Mouse (Mus musculus) spleen, adult 12 weeks (tissue): ENCODE measurements around the gene Cdh20.

Experiments
- DNase-seq: peaks from one replicate; pipeline ENCODE4 v3.0.0; 2022; ENCODE audit warnings: low spot score

Cdh20 gene

DNA sequence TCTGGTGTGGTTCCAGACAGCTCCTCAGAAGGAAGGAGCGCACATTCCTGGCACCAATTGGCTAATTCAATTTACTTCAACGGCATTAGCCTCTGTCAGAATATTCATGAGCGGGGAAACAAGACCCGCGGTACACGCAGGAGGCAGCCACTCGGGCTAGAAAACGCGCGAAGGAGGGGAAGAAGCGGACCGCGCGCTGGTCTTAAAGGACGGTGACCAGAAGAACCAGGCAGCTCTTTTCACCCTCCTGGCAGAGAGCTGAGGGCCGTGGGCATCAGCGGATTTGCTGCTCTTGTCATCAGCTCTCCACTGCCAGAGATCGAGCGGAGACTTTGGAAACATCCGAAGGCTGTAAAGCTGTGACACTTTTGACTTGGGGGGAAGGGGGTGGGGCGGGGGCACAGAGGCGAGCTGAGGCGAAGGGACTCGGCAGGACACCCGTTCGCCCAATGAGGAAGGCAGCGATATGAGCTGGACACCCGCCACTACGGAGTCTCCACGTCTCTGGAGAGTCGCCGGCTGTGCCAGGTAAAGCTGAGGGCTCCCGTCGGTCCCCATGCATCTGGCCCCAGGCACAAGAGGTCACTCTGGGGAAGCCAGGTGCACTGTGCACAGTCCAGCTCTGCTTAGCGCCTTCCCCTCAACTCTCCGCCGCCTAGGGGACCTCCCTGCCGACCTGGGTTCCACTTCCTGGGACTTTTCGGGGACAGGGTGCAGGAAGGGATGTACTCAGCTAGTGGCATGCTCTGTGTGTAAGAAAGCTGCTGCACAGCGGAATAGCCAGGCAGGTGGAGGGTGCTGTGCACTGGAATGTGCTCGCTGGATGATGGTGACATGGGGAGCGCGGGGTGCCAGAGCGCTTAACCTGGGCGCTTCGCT is at the start of gene Cdh20:
Gene Cdh20 (plus strand): TSS at position 159 of the 879 bp plus-strand sequence.
- DNase-seq: no peak

DNA sequence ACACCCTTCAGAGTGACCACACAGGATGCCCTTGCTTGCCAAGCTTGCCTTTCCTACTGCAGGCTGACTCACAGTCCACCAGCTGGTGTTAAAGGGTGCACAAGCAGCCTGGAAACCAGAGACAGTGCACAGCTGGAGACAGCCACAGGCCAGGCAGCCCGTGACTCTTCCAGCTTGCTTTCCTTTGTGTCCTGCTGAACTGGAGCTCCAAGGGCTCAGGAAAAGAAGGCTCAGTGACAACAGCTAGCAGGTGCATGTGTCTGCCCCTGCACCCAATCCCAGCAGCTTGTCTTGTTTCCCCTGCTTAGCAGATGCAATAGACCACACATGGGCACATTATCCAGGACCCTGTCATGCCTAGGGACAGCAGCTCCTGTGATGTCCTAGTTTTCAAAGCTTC is 21.5 kb upstream of the Cdh20 start:
- DNase-seq: no peak

GRCm38 (mm10) chr1:104747438-104747837 is 20.9 kb upstream of the Cdh20 start:
- DNase-seq: no peak

DNA sequence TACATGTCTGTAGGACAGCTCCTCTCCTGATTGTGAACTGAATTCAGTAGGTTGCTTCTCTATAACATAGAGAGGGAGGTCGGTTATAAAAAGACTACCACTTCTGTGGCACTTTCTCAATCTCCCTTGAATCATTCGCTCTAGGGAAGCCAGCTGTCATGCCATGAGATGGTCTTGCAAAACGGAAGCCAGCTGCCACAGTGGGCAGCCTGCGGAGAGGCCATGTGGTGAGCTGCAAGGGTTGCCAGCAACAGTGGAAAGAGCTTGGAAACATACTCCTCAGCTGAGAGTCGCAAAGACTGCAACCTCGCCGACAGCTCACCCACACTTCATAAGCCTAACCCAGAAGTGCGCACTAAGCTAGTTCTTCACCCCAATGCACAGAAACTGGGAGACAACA is 13.8 kb upstream of the Cdh20 start:
- no peak for DNase-seq

DNA sequence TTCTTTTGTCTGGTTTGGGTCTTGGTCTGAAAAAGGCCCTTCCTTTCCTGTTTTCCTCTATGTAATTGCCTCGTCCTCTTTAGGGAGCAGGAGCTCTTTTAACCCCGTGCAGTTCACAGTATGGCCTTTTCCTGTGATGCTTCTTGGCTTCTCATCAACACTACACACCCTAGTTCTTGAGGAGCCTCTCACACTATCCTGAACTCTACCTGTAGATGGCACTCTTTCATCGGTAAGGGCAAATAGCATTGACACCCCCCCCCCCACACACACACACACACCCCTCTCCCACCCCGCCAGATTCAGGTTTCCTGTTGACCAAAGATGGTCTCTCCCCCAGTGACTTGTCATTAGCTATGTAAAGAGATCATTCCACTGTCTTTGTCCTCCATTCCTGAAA is 12.4 kb upstream of the Cdh20 start:
- DNase-seq: no peak

GRCm38 (mm10) chr1:104769250-104769607 is 900 bp downstream of the Cdh20 start:
- DNase-seq: no peak

DNA sequence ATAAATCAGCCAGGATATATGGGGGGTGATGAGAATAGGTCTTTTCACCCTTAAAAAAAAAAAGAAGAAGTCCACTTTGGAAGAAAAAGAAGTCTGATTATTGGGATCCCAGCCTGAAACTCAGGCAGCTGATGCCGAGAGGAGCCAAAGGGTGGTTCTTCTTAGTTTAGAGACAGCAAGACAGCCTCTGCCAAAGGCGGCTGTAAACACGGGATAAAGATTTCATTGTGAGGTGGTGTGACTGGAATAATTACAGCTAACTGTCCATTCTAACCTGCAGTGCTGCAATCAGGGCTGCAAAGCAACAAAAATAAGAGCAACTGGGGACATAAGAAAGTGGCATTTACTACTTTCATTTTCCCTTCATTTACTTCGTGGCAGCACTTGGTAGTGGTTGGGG is 3.6 kb downstream of the Cdh20 start:
- no peak for DNase-seq

DNA sequence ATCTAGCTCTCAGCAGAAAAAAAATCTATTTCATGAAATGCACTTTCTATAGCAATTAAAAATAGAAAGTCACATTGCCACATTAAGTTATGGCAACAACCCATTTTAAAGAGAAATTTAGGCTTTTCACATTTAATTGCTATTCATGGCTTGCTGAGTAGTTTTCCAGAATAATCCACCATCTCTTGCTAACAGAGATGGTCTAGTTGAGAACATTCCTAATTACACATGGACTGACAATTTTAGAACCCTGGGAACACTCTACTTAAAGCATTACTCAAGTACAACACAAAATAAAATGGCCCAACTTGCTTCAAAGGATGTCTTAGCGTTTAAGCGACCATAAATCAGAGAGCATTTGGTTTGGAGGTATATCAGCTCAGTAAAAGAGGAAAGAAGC is 4.9 kb downstream of the Cdh20 start:
- DNase-seq: no peak

DNA sequence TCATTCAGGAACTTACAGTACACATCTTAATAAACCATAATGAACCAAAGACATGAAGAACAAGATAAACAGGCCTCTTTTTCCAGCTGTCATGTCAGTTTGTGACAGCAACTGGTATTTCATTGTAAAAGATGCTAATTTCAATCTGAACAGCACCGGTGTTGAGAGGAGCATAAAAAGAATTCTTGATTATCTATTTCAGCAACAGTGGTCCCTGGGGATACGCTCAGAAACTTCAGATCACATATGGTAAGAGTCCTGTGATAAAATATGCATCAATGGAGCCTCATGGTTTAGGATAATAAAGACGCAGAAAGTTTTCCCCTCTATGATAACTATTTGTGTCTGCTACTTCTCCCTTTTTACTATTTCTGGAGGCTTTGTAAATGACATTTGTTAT is 25.2 kb downstream of the Cdh20 start:
- DNase-seq: no peak

DNA sequence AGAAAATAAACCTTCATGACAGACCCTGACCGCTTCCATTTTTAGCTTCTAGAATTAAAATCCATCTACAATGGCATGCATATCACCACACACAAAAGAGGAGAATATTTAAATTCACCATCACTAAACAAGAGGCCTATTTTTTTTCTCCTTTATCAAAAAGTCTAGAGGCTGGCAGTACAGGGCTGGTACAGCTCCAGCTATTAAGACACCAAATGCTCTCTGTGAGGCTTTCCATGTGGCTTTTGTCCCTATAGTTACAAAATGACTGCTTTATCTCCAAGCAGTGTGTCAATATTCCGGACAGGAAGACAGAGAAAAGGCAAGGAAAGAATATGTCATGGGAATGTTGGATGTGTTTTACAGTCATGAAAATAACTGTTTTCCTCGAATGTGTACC is 27.8 kb downstream of the Cdh20 start:
- DNase-seq: no peak

GRCm38 (mm10) chr1:104797139-104797538 is 28.8 kb downstream of the Cdh20 start:
- DNase-seq: no peak

DNA sequence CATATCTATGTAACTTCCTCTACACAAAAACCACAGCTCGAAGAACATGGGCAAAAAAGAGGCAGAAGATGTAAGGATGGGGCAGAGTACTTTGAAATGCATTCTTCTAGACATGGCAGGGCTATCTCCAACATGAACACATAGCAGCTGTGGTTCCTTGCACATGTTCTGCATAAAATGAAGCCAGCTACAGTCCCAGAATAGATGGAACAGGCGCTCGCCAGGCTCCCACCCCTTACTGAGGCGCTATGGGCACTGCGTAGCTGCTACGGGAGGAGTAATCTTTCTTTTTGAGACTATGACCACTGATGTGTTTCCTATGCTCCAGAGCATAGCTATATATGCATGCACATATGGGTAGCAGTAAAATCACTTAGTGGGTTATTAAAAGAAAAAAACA is 36.4 kb downstream of the Cdh20 start:
- DNase-seq: no peak

GRCm38 (mm10) chr1:104807214-104807613 is 38.9 kb downstream of the Cdh20 start:
- DNase-seq: no peak

GRCm38 (mm10) chr1:104817510-104817909 is 49.2 kb downstream of the Cdh20 start:
- no peak for DNase-seq

DNA sequence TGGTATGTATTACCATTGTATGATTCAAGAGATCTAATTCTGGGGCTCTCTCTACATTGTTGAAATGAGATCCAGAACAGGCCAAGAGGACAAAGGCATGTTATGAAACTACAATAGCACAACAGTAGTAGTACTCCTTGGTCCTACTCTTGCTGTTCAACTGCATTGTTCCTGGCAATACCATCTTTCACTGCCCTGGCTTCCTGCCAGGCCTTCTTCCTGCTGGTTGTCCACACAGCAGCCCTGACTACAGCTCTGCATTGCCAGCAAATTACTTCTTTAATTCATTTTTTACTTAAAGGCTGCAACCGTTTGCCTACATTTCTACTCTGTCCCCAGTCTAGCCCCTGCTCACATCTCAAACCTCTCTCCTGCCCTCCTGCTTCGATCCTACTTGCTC is 59.8 kb downstream of the Cdh20 start:
- DNase-seq: no peak

- no peak for DNase-seq
Measured at GRCm38 (mm10) chr1:104838206-104838915, 70.0 kb downstream of the Cdh20 start.

DNA sequence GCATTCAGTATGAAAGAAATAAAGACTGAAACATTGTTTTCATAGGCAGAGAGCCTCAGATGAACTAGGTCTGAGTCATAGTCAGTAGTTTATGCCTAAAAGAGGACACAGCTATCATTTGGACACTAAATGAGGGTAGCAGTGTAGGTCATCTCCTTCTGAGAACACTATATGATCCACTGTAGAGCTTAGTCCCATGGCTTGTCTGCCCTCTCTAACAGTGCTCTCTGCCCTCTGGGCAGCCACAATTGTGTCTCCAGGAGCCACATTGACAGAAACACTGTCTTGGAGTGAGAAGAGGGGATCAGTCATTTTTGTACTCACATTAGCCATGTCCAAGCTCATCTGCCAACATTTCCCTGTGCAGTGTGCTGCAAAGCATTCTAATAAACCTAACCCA is 70.7 kb downstream of the Cdh20 start:
- DNase-seq: no peak

DNA sequence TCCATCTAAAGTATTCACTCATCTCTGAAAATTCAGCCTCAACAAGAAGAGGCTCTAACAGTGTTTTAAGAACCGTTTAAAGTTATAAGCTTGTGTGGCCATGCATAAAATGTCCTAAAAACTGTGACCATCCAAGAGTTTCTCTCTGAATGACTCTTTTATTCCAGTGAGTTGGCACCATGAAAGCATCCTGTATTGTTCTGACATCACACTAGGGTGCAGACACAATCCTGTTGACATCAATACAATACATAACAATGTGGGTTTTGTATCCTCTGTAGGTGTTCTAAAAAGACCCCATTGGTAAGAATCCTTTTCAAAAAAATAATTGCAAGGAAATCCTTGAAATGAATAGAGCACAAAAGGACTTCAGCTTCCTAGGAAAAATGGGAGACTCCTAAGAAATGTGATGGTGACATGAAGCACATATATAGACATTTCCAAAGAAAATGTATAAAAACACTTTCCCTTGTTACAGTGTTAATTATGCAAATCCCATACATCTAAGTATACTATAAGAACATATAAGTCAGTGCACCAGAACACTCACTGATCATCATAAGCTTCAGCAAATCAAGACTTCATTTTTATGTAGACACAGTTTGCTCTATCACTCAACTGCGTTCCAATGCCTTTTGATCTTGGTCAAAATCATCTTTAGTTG is 80.1 kb downstream of the Cdh20 start:
- no peak for DNase-seq

DNA sequence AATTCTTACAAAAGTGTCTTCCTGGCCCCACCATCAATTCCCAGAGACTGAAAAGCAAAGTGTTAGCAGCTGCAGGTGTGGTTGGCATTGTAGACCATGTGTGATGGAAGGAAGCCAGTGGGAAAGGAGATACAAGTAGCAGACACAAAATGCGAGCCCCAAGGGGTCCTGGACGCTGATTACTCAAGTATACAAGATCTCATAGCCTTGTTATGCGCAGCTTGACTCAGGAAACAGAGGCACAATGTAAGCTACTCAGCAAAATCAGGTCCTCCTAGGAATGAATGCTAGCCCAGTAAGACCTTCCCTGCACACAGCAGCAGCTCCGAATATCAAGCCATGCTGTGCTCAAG is 80.6 kb downstream of the Cdh20 start:
- DNase-seq: no peak

- no peak for DNase-seq
Measured at GRCm38 (mm10) chr1:104877384-104877783, 109.1 kb downstream of the Cdh20 start.

GRCm38 (mm10) chr1:104901815-104902214 is 133.5 kb downstream of the Cdh20 start:
- DNase-seq: no peak

- no peak for DNase-seq
Measured at GRCm38 (mm10) chr1:104903409-104903808, 135.1 kb downstream of the Cdh20 start.

- DNase-seq: no peak
Measured at GRCm38 (mm10) chr1:104912407-104912806, 144.1 kb downstream of the Cdh20 start.
